Mouse (Mus musculus) heart, adult 8-10 months (tissue): ENCODE measurements around the gene Actrt2. TPM values are rescaled to one million over a fixed set of nuclear protein-coding genes. Genes with fewer than 3 reads are reported as not detected.
A peak's percentile ranks its signal among the peaks of the same experiment; 100 is the strongest.

Experiments used
- DNase-seq: peaks from one replicate; pipeline ENCODE4 v3.0.0; 2022; ENCODE audit warnings: low spot score
- total RNA-seq, 4 experiments: library from RNA; stranded (reverse); gene quantifications; 2 replicates each; pipeline ENCODE4 v1.2.4; 2022

Gene Actrt2
- total RNA-seq, 4 experiments from 2014 or later: not detected

GRCm38 (mm10) chr4:154638320-154638886, 29.3 kb downstream of the Actrt2 start:
- no peak for DNase-seq

- no peak for DNase-seq
Measured at GRCm38 (mm10) chr4:154637468-154638319, 30.0 kb downstream of the Actrt2 start.

- peak; percentile 52 for DNase-seq
Measured at GRCm38 (mm10) chr4:154636721-154637311, 30.9 kb downstream of the Actrt2 start, which contains the start of gene Prdm16. Gene Prdm16 (minus strand): TSS chr4:154636873.

GRCm38 (mm10) chr4:154636053-154636433, 31.6 kb downstream of the Actrt2 start:
- no peak for DNase-seq

GRCm38 (mm10) chr4:154635241-154636052, 32.2 kb downstream of the Actrt2 start:
- DNase-seq: no peak

GRCm38 (mm10) chr4:154634470-154635240, 33.0 kb downstream of the Actrt2 start:
- no peak for DNase-seq

GRCm38 (mm10) chr4:154634001-154634400, 33.7 kb downstream of the Actrt2 start:
- DNase-seq: no peak

- DNase-seq: no peak
Measured at GRCm38 (mm10) chr4:154632800-154633764, 34.6 kb downstream of the Actrt2 start.

- no peak for DNase-seq
Measured at GRCm38 (mm10) chr4:154630763-154631162, 36.9 kb downstream of the Actrt2 start.

GRCm38 (mm10) chr4:154627419-154628142, 40.1 kb downstream of the Actrt2 start:
- no peak for DNase-seq

- DNase-seq: no peak
Measured at GRCm38 (mm10) chr4:154626282-154626681, 41.4 kb downstream of the Actrt2 start.

GRCm38 (mm10) chr4:154625710-154626109, 42.0 kb downstream of the Actrt2 start:
- DNase-seq: no peak

- no peak for DNase-seq
Measured at GRCm38 (mm10) chr4:154623241-154623640, 44.4 kb downstream of the Actrt2 start.

GRCm38 (mm10) chr4:154622521-154622920, 45.1 kb downstream of the Actrt2 start:
- DNase-seq: no peak

Other genes starting within 250 kb of the Actrt2 start
- 10 to 100 TPM; 12.6 to 15.7 (median 14.3) TPM for gene Prdm16, start 31.0 kb downstream of the Actrt2 start, total RNA-seq
- under 1 TPM in 3 of 4 experiments, not detected in 1; 0.06 to 0.34 (median 0.11) TPM for gene Ttc34, start 169.6 kb upstream of the Actrt2 start, total RNA-seq
- gene Mmel1, start 201.7 kb upstream of the Actrt2 start, total RNA-seq: under 1 TPM in 2 of 4 experiments, not detected in 2; 0.16 to 0.20 TPM
- 100 to 1,000 TPM in 2 of 4 experiments, 10 to 100 TPM in 2; 92.4 to 111 (median 101) TPM for gene Fam213b, start 231.3 kb upstream of the Actrt2 start, total RNA-seq